Mouse (Mus musculus) liver, embryonic 11.5 days (tissue): Measurements from ENCODE around the gene Angptl2. TPM values are rescaled to one million over a fixed set of nuclear protein-coding genes. Genes with fewer than 3 reads are reported as not detected.

Experiments
- ATAC-seq: fragments of 200-750 bp; cut with Nextera tagmentation; replicated peaks from 2 replicates; pipeline ENCODE4 v1.8.0; 2017; ENCODE audit warnings: moderate number of reproducible peaks, mild to moderate bottlenecking, moderate TSS enrichment, moderate library complexity; ENCODE audit not compliant: low FRiP score
- DNase-seq: peaks from one replicate; pipeline ENCODE4 v3.0.0-alpha.2; 2017; ENCODE audit warnings: low spot score
- H3K27ac ChIP-seq: fragments of 300-500 bp; sonication (generic); 2 replicates; pipeline ENCODE4 v1.5.1; 2014; ENCODE audit warnings: mild to moderate bottlenecking, low read depth, low read length, control low read depth
- H3K27me3 ChIP-seq: fragments of 300-500 bp; sonication (generic); replicated peaks from 2 replicates; pipeline ENCODE4 v1.6.1; 2014; ENCODE audit warnings: low read length, mixed read lengths; ENCODE audit not compliant: control insufficient read depth, insufficient read depth
- H3K36me3 ChIP-seq: fragments of 300-500 bp; sonication (generic); 2 replicates; pipeline ENCODE4 v1.6.1; 2014; ENCODE audit warnings: mild to moderate bottlenecking, low read length, moderate library complexity, mixed read lengths; ENCODE audit not compliant: control insufficient read depth, insufficient read depth
- H3K4me1 ChIP-seq: fragments of 300-500 bp; sonication (generic); replicated peaks from 2 replicates; pipeline ENCODE4 v1.6.1; 2014; ENCODE audit warnings: low read length, mixed read lengths; ENCODE audit not compliant: control insufficient read depth, insufficient read depth
- H3K4me2 ChIP-seq: fragments of 300-500 bp; sonication (generic); 2 replicates; pipeline ENCODE4 v1.6.1; 2014; ENCODE audit warnings: mild to moderate bottlenecking, control low read depth, moderate library complexity
- H3K4me3 ChIP-seq: fragments of 300-500 bp; sonication (generic); 2 replicates; pipeline ENCODE4 v1.5.1; 2014; ENCODE audit warnings: low read depth, low read length, control low read depth
- H3K9ac ChIP-seq: fragments of 300-500 bp; sonication (generic); 2 replicates; pipeline ENCODE4 v1.6.1; 2014; ENCODE audit warnings: low read depth, low read length, control low read depth
- H3K9me3 ChIP-seq: fragments of 300-500 bp; sonication (generic); 2 replicates; pipeline ENCODE4 v1.6.1; 2016; ENCODE audit warnings: low read length, inconsistent platforms, mixed read lengths; ENCODE audit not compliant: control insufficient read depth
- WGBS: fragments of 180-500 bp; shearing (Covaris S2); extraction: QIAGEN DNeasy Blood & Tissue Kit; methylation state at CpG from one replicate; pipeline ENCODE4 v1.1.7; 2014; 5-methylcytosine and 5-hydroxymethylcytosine counted together
- polyA plus RNA-seq: library from polyadenylated mRNA; unstranded; fragments of >200 nt; fragmentation: Nextera tagmentation; extraction: Ambion mirVana; gene quantifications from 2 replicates; pipeline ENCODE4 v1.2.1, GENCODE M21; 2014

Gene Angptl2
- polyA plus RNA-seq, 1 experiment from 2014 or later = 11.3 TPM

- no peaks in the 10 kb centered on the region for H3K27me3 ChIP-seq
- H3K4me3 ChIP-seq = no peak overlapping the region
- no peaks in the 10 kb centered on the region for H3K36me3 ChIP-seq
- 86% methylated on average over 2 of the region's 2 CpGs for WGBS
- H3K9me3 ChIP-seq = no peaks in the 10 kb centered on the region
- H3K9ac ChIP-seq = no peak overlapping the region
- no peak for DNase-seq
- no peak overlapping the region for H3K4me2 ChIP-seq
- ATAC-seq = no peak
- H3K27ac ChIP-seq = no peak overlapping the region
- H3K4me1 ChIP-seq = no peaks in the 10 kb centered on the region
These were observed 28.0 kb upstream of the Angptl2 start for GRCm38 (mm10) chr2:33187874-33188273.

DNA sequence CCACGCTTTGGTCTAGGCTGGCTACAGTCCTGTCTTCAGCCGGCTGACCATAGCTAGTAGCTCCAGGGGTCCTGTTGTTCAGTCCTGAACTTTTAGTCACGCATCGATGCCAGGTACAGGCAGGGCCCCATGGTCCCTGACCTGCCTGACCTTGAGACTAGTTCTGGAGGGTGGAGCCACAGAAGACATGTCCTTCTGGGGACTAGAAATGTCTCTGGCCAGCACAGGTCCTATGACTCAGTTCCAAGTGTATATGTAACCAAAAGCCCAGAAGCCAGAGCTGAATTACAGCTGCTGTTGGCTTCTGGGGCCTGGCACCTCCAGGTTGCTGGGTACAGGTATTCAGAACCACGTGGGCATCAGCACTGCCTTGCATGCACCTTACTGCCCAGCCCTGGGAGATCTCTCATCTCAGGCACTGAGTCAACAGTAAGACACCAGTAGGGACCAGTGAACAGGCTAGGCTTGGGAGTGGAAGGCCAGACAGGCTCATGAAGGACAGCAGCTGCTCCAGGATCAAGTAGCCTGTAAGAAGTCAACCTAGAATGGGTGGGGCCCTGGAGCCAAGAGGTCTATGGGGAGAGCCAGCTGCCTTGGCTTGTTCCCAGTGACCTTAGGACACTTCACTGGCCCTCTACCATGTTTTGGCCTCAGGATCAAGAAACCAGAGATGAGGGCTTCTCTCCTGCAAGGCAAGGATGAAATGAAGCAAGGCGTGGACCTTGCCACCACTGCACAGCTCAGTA is 26.8 kb upstream of the Angptl2 start:
- Histone ChIP-seq H3K27me3 (no peaks in the 10 kb centered on the region), H3K36me3 (no peaks in the 10 kb centered on the region), H3K4me1 (no peaks in the 10 kb centered on the region), H3K27ac (no peak overlapping the region), H3K9ac (no peak overlapping the region), H3K9me3 (no peaks in the 10 kb centered on the region), H3K4me2 (no peak overlapping the region), H3K4me3 (no peak overlapping the region)
- ATAC-seq = no peak
- no peak for DNase-seq
- WGBS = 79% methylated on average over 6 of the region's 6 CpGs

- 87% methylated on average over 3 of the region's 3 CpGs for WGBS
- no peak for ATAC-seq
- no peak overlapping the region for H3K4me2 ChIP-seq
- H3K27me3 ChIP-seq = no peaks in the 10 kb centered on the region
- no peaks in the 10 kb centered on the region for H3K9me3 ChIP-seq
- no peak overlapping the region for H3K9ac ChIP-seq
- no peak overlapping the region for H3K27ac ChIP-seq
- no peaks in the 10 kb centered on the region for H3K4me1 ChIP-seq
- no peak overlapping the region for H3K4me3 ChIP-seq
- no peak for DNase-seq
- no peaks in the 10 kb centered on the region for H3K36me3 ChIP-seq
These were observed 25.9 kb upstream of the Angptl2 start for GRCm38 (mm10) chr2:33189976-33190375.

GRCm38 (mm10) chr2:33200368-33201068 is 15.4 kb upstream of the Angptl2 start:
- Histone ChIP-seq H3K4me1 (peaks cover 10% of the 10 kb centered on the region), H3K36me3 (no peaks in the 10 kb centered on the region), H3K27me3 (no peaks in the 10 kb centered on the region), H3K4me3 (no peak overlapping the region), H3K4me2 (no peak overlapping the region), H3K9ac (no peak overlapping the region), H3K27ac (no peak overlapping the region), H3K9me3 (no peaks in the 10 kb centered on the region)
- no peak for ATAC-seq
- DNase-seq = no peak
- 58% methylated on average over 14 of the region's 14 CpGs for WGBS

GRCm38 (mm10) chr2:33203284-33203683 is 12.6 kb upstream of the Angptl2 start:
- Histone ChIP-seq H3K4me1 (peaks cover 10% of the 10 kb centered on the region), H3K27ac (no peak overlapping the region), H3K36me3 (no peaks in the 10 kb centered on the region), H3K4me2 (no peak overlapping the region), H3K9me3 (no peaks in the 10 kb centered on the region), H3K27me3 (no peaks in the 10 kb centered on the region), H3K9ac (no peak overlapping the region), H3K4me3 (no peak overlapping the region)
- DNase-seq (no peak), ATAC-seq (no peak)
- WGBS = 49% methylated on average over 6 of the region's 6 CpGs

DNA sequence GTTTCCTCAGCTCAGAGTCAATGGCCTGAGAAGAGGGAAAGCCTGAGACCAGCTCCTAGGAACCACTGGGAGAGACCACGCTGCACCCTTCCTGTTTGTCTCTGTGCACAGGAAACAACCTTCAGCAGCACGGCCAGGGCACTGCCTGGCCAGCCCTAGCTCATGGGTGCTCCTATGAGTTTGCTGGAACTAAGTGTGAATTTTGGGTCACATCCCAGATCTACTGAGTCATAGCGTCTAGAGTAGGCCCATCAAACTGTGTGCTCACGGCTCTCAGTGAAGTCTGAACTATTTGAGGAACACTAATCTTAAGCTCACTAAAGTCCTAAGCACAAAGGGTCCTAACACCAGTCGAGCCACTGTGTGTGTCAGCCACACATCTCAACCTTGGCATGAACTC is 10.9 kb upstream of the Angptl2 start:
- DNase-seq (no peak), ATAC-seq (no peak)
- Histone ChIP-seq H3K9ac (no peak overlapping the region), H3K27ac (no peak overlapping the region), H3K27me3 (no peaks in the 10 kb centered on the region), H3K4me2 (no peak overlapping the region), H3K4me3 (no peak overlapping the region), H3K4me1 (peaks cover 10% of the 10 kb centered on the region), H3K36me3 (no peaks in the 10 kb centered on the region), H3K9me3 (no peaks in the 10 kb centered on the region)
- WGBS = 62% methylated on average over 5 of the region's 5 CpGs

- no peaks in the 10 kb centered on the region for H3K27me3 ChIP-seq
- no peak for ATAC-seq
- WGBS = 63% methylated on average over 14 of the region's 14 CpGs
- no peaks in the 10 kb centered on the region for H3K9me3 ChIP-seq
- no peak overlapping the region for H3K4me2 ChIP-seq
- peaks cover 3% of the 10 kb centered on the region for H3K4me1 ChIP-seq
- no peak overlapping the region for H3K4me3 ChIP-seq
- no peak overlapping the region for H3K27ac ChIP-seq
- H3K36me3 ChIP-seq = no peaks in the 10 kb centered on the region
- DNase-seq = no peak
- H3K9ac ChIP-seq = no peak overlapping the region
These were observed 9.8 kb upstream of the Angptl2 start for GRCm38 (mm10) chr2:33205939-33206525.

GRCm38 (mm10) chr2:33207069-33207468 is 8.8 kb upstream of the Angptl2 start:
- Histone ChIP-seq H3K27ac (no peak overlapping the region), H3K4me1 (peaks cover 2% of the 10 kb centered on the region; the same call in 1 of the 2 replicates), H3K9ac (no peak overlapping the region), H3K4me3 (no peak overlapping the region), H3K9me3 (no peaks in the 10 kb centered on the region), H3K27me3 (no peaks in the 10 kb centered on the region), H3K36me3 (no peaks in the 10 kb centered on the region), H3K4me2 (no peak overlapping the region)
- 42% methylated on average over 4 of the region's 4 CpGs for WGBS
- ATAC-seq (no peak), DNase-seq (no peak)
